Mouse (Mus musculus): ENCODE data around the gene Dlgap4.

Dlgap4 gene

GRCm38 (mm10) chr2:156613541-156614257, at the start of gene Dlgap4:
Gene Dlgap4 (plus strand): TSS chr2:156613705.
- DNase-seq (ENCODE audit: low spot score in 2 of 2) = no peak

- no peak for DNase-seq (ENCODE audit: low spot score in 2 of 2)
Measured at GRCm38 (mm10) chr2:156566512-156566911, 47.0 kb upstream of the Dlgap4 start.

GRCm38 (mm10) chr2:156568647-156569046, 44.9 kb upstream of the Dlgap4 start:
- no peak for DNase-seq (ENCODE audit: low spot score in 2 of 2)

- no peak for DNase-seq (ENCODE audit: low spot score in 2 of 2)
Measured at GRCm38 (mm10) chr2:156569261-156569660, 44.2 kb upstream of the Dlgap4 start.

- no peak for DNase-seq (ENCODE audit: low spot score in 2 of 2)
Measured at GRCm38 (mm10) chr2:156571521-156571920, 42.0 kb upstream of the Dlgap4 start.

GRCm38 (mm10) chr2:156576850-156577587, 36.5 kb upstream of the Dlgap4 start:
- DNase-seq (ENCODE audit: low spot score in 2 of 2) = no peak

GRCm38 (mm10) chr2:156580507-156580906, 33.0 kb upstream of the Dlgap4 start:
- DNase-seq (ENCODE audit: low spot score in 2 of 2) = no peak

- DNase-seq (ENCODE audit: low spot score in 2 of 2) = peak; percentile 92 to 93
Measured at GRCm38 (mm10) chr2:156581244-156581643, 32.3 kb upstream of the Dlgap4 start.

GRCm38 (mm10) chr2:156582887-156583286, 30.6 kb upstream of the Dlgap4 start:
- no peak for DNase-seq (ENCODE audit: low spot score in 2 of 2)

GRCm38 (mm10) chr2:156584154-156584796, 29.2 kb upstream of the Dlgap4 start:
- no peak for DNase-seq (ENCODE audit: low spot score in 2 of 2)

GRCm38 (mm10) chr2:156584797-156585471, 28.6 kb upstream of the Dlgap4 start:
- DNase-seq (ENCODE audit: low spot score in 2 of 2) = peak; percentile 49 to 52

- no peak for DNase-seq (ENCODE audit: low spot score in 2 of 2)
Measured at GRCm38 (mm10) chr2:156589481-156589880, 24.0 kb upstream of the Dlgap4 start.

GRCm38 (mm10) chr2:156594987-156595490, 18.5 kb upstream of the Dlgap4 start:
- DNase-seq (ENCODE audit: low spot score in 2 of 2) = no peak

GRCm38 (mm10) chr2:156602581-156602980, 10.9 kb upstream of the Dlgap4 start:
- DNase-seq (ENCODE audit: low spot score in 2 of 2) = no peak

GRCm38 (mm10) chr2:156603671-156604070, 9.8 kb upstream of the Dlgap4 start:
- DNase-seq (ENCODE audit: low spot score in 2 of 2) = no peak

- no peak for DNase-seq (ENCODE audit: low spot score in 2 of 2)
Measured at GRCm38 (mm10) chr2:156605144-156605543, 8.4 kb upstream of the Dlgap4 start.

- DNase-seq (ENCODE audit: low spot score in 2 of 2) = no peak
Measured at GRCm38 (mm10) chr2:156605971-156606370, 7.5 kb upstream of the Dlgap4 start.

- peak; percentile 68 to 72 for DNase-seq (ENCODE audit: low spot score in 2 of 2)
Measured at GRCm38 (mm10) chr2:156613081-156613540, 394 bp upstream of the Dlgap4 start.

- no peak for DNase-seq (ENCODE audit: low spot score in 2 of 2)
Measured at GRCm38 (mm10) chr2:156614258-156614556, 702 bp downstream of the Dlgap4 start.

GRCm38 (mm10) chr2:156614661-156615654, 1.5 kb downstream of the Dlgap4 start:
- peak in 1 of 2 experiments; percentile 30 for DNase-seq (ENCODE audit: low spot score in 2 of 2)

- no peak for DNase-seq (ENCODE audit: low spot score in 2 of 2)
Measured at GRCm38 (mm10) chr2:156616513-156616912, 3.0 kb downstream of the Dlgap4 start.

Data from right cerebral cortex, postnatal 36 days (tissue).